Mouse (Mus musculus): ENCODE results near the gene Celf3. TPM values are rescaled to one million over a fixed set of nuclear protein-coding genes. Genes with fewer than 3 reads are reported as not detected.

Gene Celf3
- total RNA-seq, 2 experiments from 2014 or later = not detected

DNA sequence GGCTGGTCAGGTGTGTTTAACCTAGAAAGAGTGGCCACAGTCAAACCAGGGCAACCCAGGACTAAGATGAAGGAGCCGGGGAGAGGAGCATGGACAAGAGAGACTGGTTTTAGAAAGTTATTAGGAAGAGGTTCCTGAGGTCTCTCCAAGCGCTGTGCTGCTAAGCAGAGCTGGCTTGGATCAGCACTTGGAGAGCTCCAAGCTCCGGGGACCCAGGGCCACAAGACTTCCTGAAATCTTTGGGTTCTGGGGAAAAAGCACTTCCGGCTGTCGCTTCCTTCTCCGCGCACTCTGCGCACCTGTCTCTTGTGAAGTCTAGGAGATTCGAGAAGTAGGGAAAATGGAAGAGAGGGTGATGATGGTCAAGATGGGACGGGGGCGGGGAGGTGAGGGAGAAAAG, 1.5 kb downstream of the Celf3 start:
- DNase-seq = no peak

DNA sequence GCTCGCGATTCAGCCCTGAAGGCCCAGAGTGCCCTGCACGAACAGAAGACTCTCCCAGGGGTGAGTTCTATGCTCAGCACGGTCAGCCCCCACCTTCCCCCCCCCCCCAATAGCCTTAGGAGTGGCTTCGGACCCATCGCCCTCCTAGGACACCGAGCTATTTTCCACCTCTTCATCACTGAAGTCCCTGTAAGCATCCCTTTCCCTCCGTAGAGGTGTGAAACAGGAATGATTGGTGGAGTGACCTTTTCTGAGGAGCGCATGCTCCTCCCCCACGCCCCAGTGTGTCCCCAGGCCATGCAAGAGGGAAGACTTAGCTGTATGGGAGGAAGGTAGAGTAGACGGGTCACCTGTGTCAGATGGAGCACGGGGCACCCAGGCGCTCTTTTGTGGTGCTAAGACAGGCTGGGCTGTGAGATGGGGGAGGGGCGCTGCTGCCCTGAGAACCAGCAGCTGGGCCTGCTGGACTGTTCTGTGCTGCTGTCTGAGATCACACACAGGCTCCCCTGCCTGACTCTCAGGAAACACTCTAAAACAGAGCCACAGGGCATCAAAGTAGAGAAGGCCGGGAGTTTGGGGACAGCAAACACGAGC, 2.3 kb downstream of the Celf3 start, which contains the start of gene Riiad1:
Riiad1 (minus strand) TSS at position 51 of the 594 bp plus-strand sequence.
- DNase-seq = no peak

GRCm38 (mm10) chr3:94481429-94481828, 3.3 kb downstream of the Celf3 start:
- DNase-seq = no peak

DNA sequence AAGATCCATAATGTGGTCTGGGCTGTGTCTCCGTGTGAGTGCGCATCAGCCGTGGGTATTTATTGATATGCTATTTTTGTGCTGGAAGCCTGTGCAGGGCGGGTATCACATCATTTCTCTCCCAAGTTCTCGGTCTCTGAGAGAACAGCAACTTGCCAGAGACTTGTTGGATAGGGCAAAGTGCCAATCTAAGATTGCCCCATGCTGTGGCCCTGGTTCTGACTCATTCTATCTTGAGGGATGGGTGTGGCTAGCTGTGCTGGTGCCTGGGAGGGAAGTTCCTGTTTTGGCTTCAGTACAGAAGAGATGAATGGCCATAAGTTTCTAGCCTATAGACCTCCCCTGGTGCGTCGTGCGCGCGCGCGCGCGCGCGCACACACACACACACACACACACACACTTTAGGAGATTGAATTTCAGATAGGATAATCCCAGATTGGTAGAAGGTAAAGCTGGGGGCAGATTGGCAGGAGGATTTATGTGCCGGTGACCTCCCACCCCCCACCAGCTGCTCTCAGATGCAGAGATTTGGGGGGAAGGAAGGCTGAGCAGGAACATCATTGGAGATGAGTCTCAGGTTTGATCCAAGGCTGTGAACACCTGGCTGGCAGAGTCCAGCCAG, 4.8 kb downstream of the Celf3 start:
- DNase-seq = peak; percentile 20 to 59

DNA sequence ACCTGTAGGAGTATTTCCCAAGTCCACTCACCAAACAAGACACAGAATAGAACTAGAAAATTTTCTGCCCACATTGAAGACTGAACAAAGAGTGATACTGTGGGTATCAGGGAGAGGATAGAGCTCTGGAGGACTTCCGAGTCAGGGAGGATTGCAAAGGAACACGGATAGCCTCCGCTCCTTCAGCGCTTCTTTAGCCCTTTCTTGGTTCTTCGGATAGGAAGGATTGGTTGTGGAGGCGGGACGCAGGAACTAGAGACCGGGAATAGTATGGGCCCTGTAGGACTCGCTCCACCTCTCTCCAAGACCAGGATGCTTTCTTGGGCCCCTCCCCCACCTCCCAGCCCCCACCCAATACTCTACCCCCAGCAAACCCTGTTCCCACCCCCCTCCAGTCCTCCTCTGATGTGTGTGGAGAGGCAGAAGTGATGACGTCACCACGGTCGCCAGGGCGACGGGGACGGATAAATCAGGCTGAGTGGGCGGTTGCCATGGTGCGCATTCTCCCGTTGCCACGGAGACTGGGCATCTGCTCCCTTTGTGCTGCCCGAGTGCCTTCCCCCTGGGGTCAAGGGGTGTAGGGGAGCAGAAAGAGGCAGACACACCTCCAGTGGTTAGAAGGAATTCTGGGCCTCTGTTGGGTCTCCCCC, 5.8 kb downstream of the Celf3 start:
- no peak for DNase-seq

DNA sequence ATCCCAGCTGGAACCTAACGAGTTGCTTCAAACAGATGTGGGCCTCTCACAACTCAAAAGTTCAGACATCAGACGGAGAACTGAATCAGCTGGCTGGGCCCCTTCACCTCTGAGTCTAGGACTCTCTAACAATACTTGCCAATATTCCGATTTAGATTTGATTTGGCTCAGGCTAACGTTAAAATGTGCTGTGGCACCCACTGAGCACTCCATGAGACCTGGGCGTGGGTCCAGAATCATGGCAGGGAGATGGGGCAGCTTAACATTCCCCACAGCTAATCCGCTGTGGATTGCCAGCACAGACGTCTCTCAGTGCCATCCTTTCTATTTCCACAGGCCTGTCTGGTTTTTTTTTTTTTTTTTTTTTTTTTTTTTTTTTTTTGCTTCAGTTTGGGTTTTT, 7.8 kb downstream of the Celf3 start:
- no peak for DNase-seq

- no peak for DNase-seq
Measured at GRCm38 (mm10) chr3:94487581-94487980, 9.5 kb downstream of the Celf3 start.

GRCm38 (mm10) chr3:94497162-94497561, 19.1 kb downstream of the Celf3 start:
- DNase-seq = no peak

DNA sequence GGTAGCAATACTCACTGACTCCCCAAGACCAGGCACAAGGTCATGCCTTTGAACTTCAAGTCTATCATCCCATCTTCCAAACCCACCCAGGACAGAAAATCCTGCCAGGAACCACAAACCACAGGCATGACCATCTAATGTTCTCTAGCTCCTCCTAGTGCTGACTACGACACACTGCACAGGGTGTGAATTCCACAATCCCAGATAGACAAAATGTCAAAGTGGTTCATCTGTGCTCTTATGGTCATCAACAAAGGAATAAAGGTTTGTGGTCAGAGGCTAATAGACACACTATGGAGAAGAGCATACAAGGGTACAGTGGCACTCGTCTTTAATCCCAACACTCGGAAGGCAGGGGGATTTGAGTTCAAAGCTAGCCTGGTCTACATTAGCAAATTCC, 24.1 kb downstream of the Celf3 start:
- peak in 1 of 2 experiments; percentile 50 for DNase-seq

DNA sequence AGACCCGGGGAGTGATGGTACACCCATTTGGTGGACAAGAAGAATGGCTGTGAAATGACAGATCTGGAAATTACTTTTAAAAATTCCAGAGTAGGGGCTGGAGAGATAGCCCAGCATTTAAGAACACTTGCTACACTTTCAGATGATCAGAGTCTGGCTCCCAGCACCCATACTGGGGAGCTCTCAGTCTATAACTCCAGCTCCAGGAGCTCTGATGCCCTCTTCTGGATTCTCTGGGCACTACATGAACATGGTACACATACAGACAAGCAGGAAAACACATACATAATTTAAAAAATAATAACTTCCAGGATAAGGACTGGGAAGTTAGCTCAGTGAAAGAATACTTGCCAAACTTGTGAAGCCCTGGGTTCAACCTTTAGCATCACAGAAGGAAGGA, 28.6 kb downstream of the Celf3 start:
- peak in 1 of 2 experiments; percentile 15 for DNase-seq

GRCm38 (mm10) chr3:94526731-94527130, 48.6 kb downstream of the Celf3 start:
- DNase-seq = no peak

- peak; percentile 35 to 36 for DNase-seq
Measured at GRCm38 (mm10) chr3:94533968-94534367, 55.9 kb downstream of the Celf3 start.

DNA sequence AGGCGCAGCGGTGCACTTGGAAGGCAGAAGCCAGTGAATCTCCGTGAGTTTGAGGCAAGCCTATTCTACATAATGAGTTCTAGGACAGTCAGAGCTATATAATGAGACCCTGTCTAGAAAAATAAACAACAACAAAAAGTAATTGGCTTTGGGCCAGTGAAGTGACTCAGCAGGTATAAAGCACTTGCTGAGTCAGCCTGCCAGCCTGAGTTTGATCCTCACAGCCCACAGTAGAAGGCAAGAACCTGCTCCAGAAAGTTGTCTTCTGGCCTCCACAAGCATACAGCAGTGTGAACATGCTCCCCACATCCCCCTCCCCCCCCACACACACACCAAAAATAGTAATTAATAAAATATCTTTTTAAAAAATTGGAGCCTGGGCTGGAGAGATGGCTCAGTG, 59.1 kb downstream of the Celf3 start:
- no peak for DNase-seq

Other genes starting within 250 kb of the Celf3 start
- gene Gm4778, start 214.3 kb upstream of the Celf3 start, total RNA-seq (2021) = not detected
- gene Them4, start 168.2 kb upstream of the Celf3 start, total RNA-seq (2021) = 10 to 100 TPM; 14.9 to 15.3 TPM
- gene Them5, start 136.2 kb upstream of the Celf3 start, total RNA-seq (2021) = not detected
- gene C2cd4d, start 115.9 kb upstream of the Celf3 start, total RNA-seq (2021) = under 1 TPM; 0.20 to 0.21 TPM
- 10 to 100 TPM; 50.4 to 62.8 TPM for gene Rorc, start 105.5 kb upstream of the Celf3 start, total RNA-seq (2021)
- gene Lingo4, start 79.8 kb upstream of the Celf3 start, total RNA-seq (2021) = under 1 TPM; 0.10 to 0.13 TPM
- 1 to 10 TPM; 4.4 to 6.1 TPM for gene Tdrkh, start 65.0 kb upstream of the Celf3 start, total RNA-seq (2021)
- gene Mrpl9, start 35.0 kb upstream of the Celf3 start, total RNA-seq (2021) = 10 to 100 TPM; 66.2 to 74.9 TPM
- not detected for gene Oaz3, start 34.4 kb upstream of the Celf3 start, total RNA-seq (2021)
- gene Riiad1, start 2.0 kb downstream of the Celf3 start, total RNA-seq (2021) = 1 to 10 TPM; 1.8 to 2.2 TPM
- 10 to 100 TPM; 28.3 to 29.0 TPM for gene Snx27, start 104.4 kb downstream of the Celf3 start, total RNA-seq (2021)
- not detected for gene Gm10972, start 164.8 kb downstream of the Celf3 start, total RNA-seq (2021)
- 1 to 10 TPM; 3.0 to 3.5 TPM for gene Tuft1, start 180.6 kb downstream of the Celf3 start, total RNA-seq (2021)
- gene Selenbp2, start 215.3 kb downstream of the Celf3 start, total RNA-seq (2021) = 10 to 100 TPM; 10.9 TPM

All from heart, adult 18-20 months (tissue).